Mouse (Mus musculus): ENCODE results near the gene Crb2.

GRCm38 (mm10) chr2:37788176-37788962 lies 12.3 kb downstream of the Crb2 start:
- TF ChIP-seq EP300 (IDR thresholded peaks at IDR 0.05; ENCODE audit: insufficient read depth, low read depth, low read length) (no peak), CTCF (IDR thresholded peaks at IDR 0.05; ENCODE audit: low read depth, low read length) (no peak), POLR2A (IDR thresholded peaks at IDR 0.05; ENCODE audit: insufficient read depth, low read length) (no peak)
